Comparison of ENCODE assay signal across 8 mouse cellular contexts in the genomic region with DNA sequence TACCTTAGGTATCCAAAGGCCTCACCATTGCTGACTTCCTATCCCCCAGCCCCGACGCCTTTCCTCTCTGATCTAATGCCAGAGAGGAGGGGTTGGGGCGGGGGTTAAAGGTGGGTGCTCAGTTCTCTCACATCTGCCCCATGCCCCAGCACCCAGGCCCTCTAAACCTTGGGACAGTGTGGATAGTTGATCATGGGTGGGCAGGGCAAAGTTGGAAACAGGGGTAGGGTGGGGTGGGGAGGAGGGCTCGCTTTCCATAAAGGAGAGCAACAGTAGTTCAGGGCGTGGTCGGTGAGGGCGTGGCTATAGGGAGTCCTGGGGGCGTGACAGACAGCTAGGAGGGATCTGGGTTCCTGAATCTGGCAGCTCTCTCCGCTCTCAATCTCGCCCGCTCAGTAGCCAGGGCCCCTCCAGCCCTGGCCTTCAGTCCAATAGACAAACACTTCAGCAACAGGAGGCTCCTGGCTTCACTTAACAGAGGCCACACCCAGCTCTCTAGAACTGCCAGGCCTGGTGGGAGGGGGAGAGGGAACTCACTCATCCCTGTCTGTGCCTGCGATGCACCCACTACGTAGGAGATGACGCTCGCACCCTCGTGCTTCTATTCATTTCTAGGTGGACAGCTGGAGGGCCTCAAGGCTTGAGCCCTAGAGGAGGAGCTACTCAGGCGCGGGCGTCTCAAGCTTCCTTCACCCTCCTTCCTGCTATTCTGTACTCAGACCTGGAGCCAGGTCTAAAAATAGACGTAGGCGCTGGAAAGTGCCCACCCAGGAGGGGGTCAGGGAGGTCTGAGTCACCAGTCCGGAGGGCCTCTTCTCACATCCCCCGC. TPM values are rescaled to one million over a fixed set of nuclear protein-coding genes. Genes with fewer than 3 reads are reported as not detected.
DNase-seq lines count a peak whose midpoint lies in the region; ATAC-seq and TF ChIP-seq lines count a peak whose summit lies in the region.

No protein-coding gene starts in this region.

- no peak for TF ChIP-seq EP300 in liver, postnatal 0 days (IDR thresholded peaks at IDR 0.05; ENCODE audit: low read depth)

- no peak overlapping the region for H3K4me2 ChIP-seq in liver, postnatal 0 days (ENCODE audit: low read depth, low read length)

- no peaks in the 10 kb centered on the region for H3K9me3 ChIP-seq in liver, postnatal 0 days (ENCODE audit: low read length)

- ATAC-seq in liver, postnatal 0 days = peak; percentile 41; the same call in 1 of the 2 replicates

- WGBS in liver, postnatal 0 days (ENCODE audit: insufficient replicate concordance) = 14% methylated on average over 23 of the region's 23 CpGs

- no peak overlapping the region for H3K9ac ChIP-seq in liver, postnatal 0 days (replicated peaks)

- no peaks in the 10 kb centered on the region for H3K36me3 ChIP-seq in liver, postnatal 0 days (replicated peaks; ENCODE audit: insufficient read depth, low read length)

- no peak overlapping the region for H3K27ac ChIP-seq in liver, postnatal 0 days (ENCODE audit: low read depth)

- peak; percentile 47 to 51 for DNase-seq in layer of hippocampus, postnatal 10 days (ENCODE audit: low spot score in 2 of 2)
- DNase-seq in layer of hippocampus, adult 11-12 months (ENCODE audit: low spot score) = no peak
- peak; percentile 59 for DNase-seq in embryo, embryonic 11 days
- DNase-seq in heart, adult 18-20 months = peak; percentile 72 to 85
- peak; percentile 45 for DNase-seq in kidney, adult 11 months
- no peak for DNase-seq in liver, postnatal 0 days
- DNase-seq in retina, postnatal 7 days (ENCODE audit: low read depth, low spot score) = peak; percentile 49
- no peak for DNase-seq in spleen, postnatal 36 days (ENCODE audit: low spot score in 2 of 2)

- no peak for TF ChIP-seq CTCF in liver, postnatal 0 days (IDR thresholded peaks at IDR 0.05; ENCODE audit: low read depth)

- peaks cover 31% of the 10 kb centered on the region for H3K27me3 ChIP-seq in liver, postnatal 0 days (ENCODE audit: insufficient read depth, low read length)

- H3K4me3 ChIP-seq in liver, postnatal 0 days (ENCODE audit: low read depth, low read length) = no peak overlapping the region

- no peaks in the 10 kb centered on the region for H3K4me1 ChIP-seq in liver, postnatal 0 days (ENCODE audit: insufficient read depth)

RNA-seq across cellular contexts. Expression of gene Col16a1, which starts 10.9 kb away (rescaled TPM):
- 10 to 100 TPM; 17.9 to 26.0 TPM for total RNA-seq in layer of hippocampus, postnatal 10 days (2021)
- total RNA-seq in heart, adult 18-20 months (2021) = 1 to 10 TPM; 4.5 to 4.6 TPM
- 2.3 and 3.0 TPM in 2 replicates for polyA plus RNA-seq in liver, postnatal 0 days (2015; fragmentation: Nextera tagmentation; extraction: Ambion mirVana)

RNA-seq across cellular contexts. Expression of gene Adgrb2, which starts 52.1 kb away (rescaled TPM):
- 100 to 1,000 TPM; 390 to 419 TPM for total RNA-seq in layer of hippocampus, postnatal 10 days (2021)
- total RNA-seq in heart, adult 18-20 months (2021) = 1 to 10 TPM; 2.1 to 2.4 TPM
- not detected in 2 replicates for polyA plus RNA-seq in liver, postnatal 0 days (2015; fragmentation: Nextera tagmentation; extraction: Ambion mirVana)

Comparison
In these comparisons a context has a peak if more than half of its experiments do, and no peak if none do; other contexts are left out.
1. DNase-seq: peak in layer of hippocampus, postnatal 10 days (2 of 2), embryo, embryonic 11 days (single experiment), heart, adult 18-20 months (2 of 2), kidney, adult 11 months (single experiment) and retina, postnatal 7 days (single experiment); none in layer of hippocampus, adult 11-12 months (single experiment), liver, postnatal 0 days (single experiment) and spleen, postnatal 36 days (0 of 2).
2. RNA of gene Adgrb2, which starts 52.1 kb away (total RNA-seq): 390 to 419 TPM in layer of hippocampus, postnatal 10 days; 2.1 to 2.4 TPM in heart, adult 18-20 months; every median in the first group is over 100 times any median in the second.